Mouse (Mus musculus): ENCODE measurements at regions not wholly inside any gene's neighbourhood (a gene's known extent, or its start where the extent isn't known, plus 50 kb on each side); places are given as distances from the start of the nearest gene placed in this dataset.
A peak's percentile ranks its signal among the peaks of the same experiment; 100 is the strongest.

GRCm38 (mm10) chr9:47321106-47321789, 208.7 kb upstream of the Cadm1 start:
- no peak for DNase-seq (ENCODE audit: low spot score in 2 of 2)
- intact Hi-C loops (cut with DNase I), result no loop called here

GRCm38 (mm10) chr9:47322293-47322692, 207.7 kb upstream of the Cadm1 start:
- intact Hi-C loops (cut with DNase I), result no loop called here
- DNase-seq (ENCODE audit: low spot score in 2 of 2), result no peak

GRCm38 (mm10) chr9:47323051-47323450, 206.9 kb upstream of the Cadm1 start:
- no peak for DNase-seq (ENCODE audit: low spot score in 2 of 2)
- intact Hi-C loops (cut with DNase I), result no loop called here

GRCm38 (mm10) chr9:47327575-47327974, 202.4 kb upstream of the Cadm1 start:
- intact Hi-C loops (cut with DNase I), result no loop called here
- peak; percentile 20 to 48 for DNase-seq (ENCODE audit: low spot score in 2 of 2)

GRCm38 (mm10) chr9:47332929-47333328, 197.0 kb upstream of the Cadm1 start:
- intact Hi-C loops (cut with DNase I), result no loop called here
- peak in 1 of 2 experiments; percentile 16 for DNase-seq (ENCODE audit: low spot score in 2 of 2)

- intact Hi-C loops (cut with DNase I), result no loop called here
- no peak for DNase-seq (ENCODE audit: low spot score in 2 of 2)
Observed at GRCm38 (mm10) chr9:47338221-47338620, 191.8 kb upstream of the Cadm1 start.

GRCm38 (mm10) chr9:47346527-47347111, 183.4 kb upstream of the Cadm1 start:
- intact Hi-C loops (cut with DNase I), result no loop called here
- no peak for DNase-seq (ENCODE audit: low spot score in 2 of 2)

- intact Hi-C loops (cut with DNase I), result no loop called here
- DNase-seq (ENCODE audit: low spot score in 2 of 2), result no peak
Observed at GRCm38 (mm10) chr9:47350301-47350700, 179.7 kb upstream of the Cadm1 start.

- intact Hi-C loops (cut with DNase I), result no loop called here
- DNase-seq (ENCODE audit: low spot score in 2 of 2), result no peak
Observed at GRCm38 (mm10) chr9:47351036-47351435, 178.9 kb upstream of the Cadm1 start.

- intact Hi-C loops (cut with DNase I), result no loop called here
- DNase-seq (ENCODE audit: low spot score in 2 of 2), result no peak
Observed at GRCm38 (mm10) chr9:47353017-47353416, 177.0 kb upstream of the Cadm1 start.

- intact Hi-C loops (cut with DNase I), result no loop called here
- no peak for DNase-seq (ENCODE audit: low spot score in 2 of 2)
Observed at GRCm38 (mm10) chr9:47353972-47354371, 176.0 kb upstream of the Cadm1 start.

- DNase-seq (ENCODE audit: low spot score in 2 of 2), result no peak
- intact Hi-C loops (cut with DNase I), result no loop called here
Observed at GRCm38 (mm10) chr9:47354423-47354822, 175.6 kb upstream of the Cadm1 start.

- peak; percentile 58 to 73 for DNase-seq (ENCODE audit: low spot score in 2 of 2)
- intact Hi-C loops (cut with DNase I), result no loop called here
Observed at GRCm38 (mm10) chr9:47354866-47355265, 175.1 kb upstream of the Cadm1 start.

- DNase-seq (ENCODE audit: low spot score in 2 of 2), result peak in 1 of 2 experiments; percentile 37
- intact Hi-C loops (cut with DNase I), result no loop called here
Observed at GRCm38 (mm10) chr9:47357756-47358399, 172.1 kb upstream of the Cadm1 start.

- intact Hi-C loops (cut with DNase I), result no loop called here
- no peak for DNase-seq (ENCODE audit: low spot score in 2 of 2)
Observed at GRCm38 (mm10) chr9:47358400-47358767, 171.6 kb upstream of the Cadm1 start.

GRCm38 (mm10) chr9:47363086-47363485, 166.9 kb upstream of the Cadm1 start:
- DNase-seq (ENCODE audit: low spot score in 2 of 2), result no peak
- intact Hi-C loops (cut with DNase I), result no loop called here

- intact Hi-C loops (cut with DNase I), result no loop called here
Observed at GRCm38 (mm10) chr9:47364762-47365161, 165.2 kb upstream of the Cadm1 start.

GRCm38 (mm10) chr9:47367266-47367957, 162.6 kb upstream of the Cadm1 start:
- DNase-seq (ENCODE audit: low spot score in 2 of 2), result no peak
- intact Hi-C loops (cut with DNase I), result no loop called here

More at GRCm38 (mm10) chr9:47364762-47365161, 165.2 kb upstream of the Cadm1 start:
- no peak for DNase-seq (ENCODE audit: low spot score in 2 of 2)

GRCm38 (mm10) chr9:47368015-47368901, 161.7 kb upstream of the Cadm1 start:
- intact Hi-C loops (cut with DNase I), result no loop called here
- DNase-seq (ENCODE audit: low spot score in 2 of 2), result no peak

- DNase-seq (ENCODE audit: low spot score in 2 of 2), result no peak
- intact Hi-C loops (cut with DNase I), result no loop called here
Observed at GRCm38 (mm10) chr9:47372296-47372695, 157.7 kb upstream of the Cadm1 start.
